Mouse (Mus musculus) layer of hippocampus, adult 9-10 months (tissue): ENCODE measurements at regions not wholly inside any gene's neighbourhood (a gene's known extent, or its start where the extent isn't known, plus 50 kb on each side); places are given as distances from the start of the nearest gene placed in this dataset.
A peak's percentile ranks its signal among the peaks of the same experiment; 100 is the strongest.
"Not testable (repeated sequence)": the region's sequence is repeated elsewhere in the genome, so short reads cannot be mapped to it uniquely, and the experiment has no call there.

Experiments
- DNase-seq: peaks from one replicate; pipeline ENCODE4 v3.0.0; 2022; ENCODE audit warnings: low spot score

GRCm38 (mm10) chr12:117379103-117379850 is 137.0 kb upstream of the Rapgef5 start:
- DNase-seq: no peak

- DNase-seq: no peak
These were observed 135.4 kb upstream of the Rapgef5 start for GRCm38 (mm10) chr12:117380836-117381235.

DNA sequence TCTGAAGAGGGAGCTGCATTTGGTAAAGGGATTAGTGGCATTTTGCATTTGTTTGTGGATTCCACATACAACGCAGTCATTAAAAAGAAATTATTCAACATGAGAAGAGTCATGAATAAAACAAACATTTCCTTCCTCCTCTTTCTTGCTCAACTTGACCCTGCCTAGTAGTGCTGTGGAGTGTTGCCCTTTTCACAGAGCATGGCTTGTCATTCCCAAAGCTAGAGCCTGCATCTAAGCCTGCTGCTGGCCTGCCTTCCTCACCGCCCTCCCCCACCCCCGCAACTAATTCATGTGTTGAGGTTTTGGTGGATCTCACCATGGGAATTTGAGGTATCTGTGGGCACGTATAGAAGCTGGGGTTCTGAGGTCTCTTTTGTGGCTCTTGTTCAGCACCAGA is 133.6 kb upstream of the Rapgef5 start:
- not testable (repeated sequence) for DNase-seq

- DNase-seq: peak; percentile 78
These were observed 131.1 kb upstream of the Rapgef5 start for GRCm38 (mm10) chr12:117385072-117385666.

DNA sequence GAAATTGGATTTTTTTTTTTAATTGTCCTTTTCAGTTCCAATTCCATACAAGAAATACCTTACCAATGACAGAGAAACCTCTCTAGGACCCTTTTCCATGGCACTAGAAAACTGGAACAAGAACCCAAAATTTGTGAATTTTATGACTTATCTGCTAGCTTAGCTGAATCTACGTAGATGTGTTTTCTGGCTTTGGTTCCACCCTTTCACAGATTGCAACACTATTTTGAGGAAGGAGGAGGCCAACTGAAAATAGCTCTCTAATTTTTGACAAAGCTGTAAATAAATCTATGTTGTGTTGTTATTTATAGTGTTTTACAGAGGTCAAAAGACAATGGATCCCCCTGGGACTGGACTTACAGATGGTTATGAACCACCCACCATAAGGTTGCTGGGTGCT is 130.6 kb upstream of the Rapgef5 start:
- DNase-seq: no peak

DNA sequence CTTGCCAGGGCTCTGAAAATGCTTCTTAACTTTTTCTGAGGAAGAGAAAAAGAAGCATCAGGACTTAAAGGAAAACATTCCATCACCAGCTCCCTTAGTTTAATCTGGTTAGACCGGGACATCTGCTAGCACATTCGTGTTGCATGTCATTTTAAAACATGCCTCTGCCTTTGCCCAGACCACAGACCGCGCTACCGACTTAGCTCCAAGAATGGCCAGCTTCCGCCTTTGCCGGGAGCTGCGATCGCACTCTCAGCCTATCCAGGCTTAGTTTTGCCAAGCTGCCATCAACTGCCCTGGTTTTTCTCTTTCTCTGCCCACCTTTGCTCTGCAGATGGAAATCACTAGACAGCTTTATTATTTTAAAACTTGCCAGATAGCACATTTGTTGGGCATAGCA is 129.3 kb upstream of the Rapgef5 start:
- no peak for DNase-seq

DNA sequence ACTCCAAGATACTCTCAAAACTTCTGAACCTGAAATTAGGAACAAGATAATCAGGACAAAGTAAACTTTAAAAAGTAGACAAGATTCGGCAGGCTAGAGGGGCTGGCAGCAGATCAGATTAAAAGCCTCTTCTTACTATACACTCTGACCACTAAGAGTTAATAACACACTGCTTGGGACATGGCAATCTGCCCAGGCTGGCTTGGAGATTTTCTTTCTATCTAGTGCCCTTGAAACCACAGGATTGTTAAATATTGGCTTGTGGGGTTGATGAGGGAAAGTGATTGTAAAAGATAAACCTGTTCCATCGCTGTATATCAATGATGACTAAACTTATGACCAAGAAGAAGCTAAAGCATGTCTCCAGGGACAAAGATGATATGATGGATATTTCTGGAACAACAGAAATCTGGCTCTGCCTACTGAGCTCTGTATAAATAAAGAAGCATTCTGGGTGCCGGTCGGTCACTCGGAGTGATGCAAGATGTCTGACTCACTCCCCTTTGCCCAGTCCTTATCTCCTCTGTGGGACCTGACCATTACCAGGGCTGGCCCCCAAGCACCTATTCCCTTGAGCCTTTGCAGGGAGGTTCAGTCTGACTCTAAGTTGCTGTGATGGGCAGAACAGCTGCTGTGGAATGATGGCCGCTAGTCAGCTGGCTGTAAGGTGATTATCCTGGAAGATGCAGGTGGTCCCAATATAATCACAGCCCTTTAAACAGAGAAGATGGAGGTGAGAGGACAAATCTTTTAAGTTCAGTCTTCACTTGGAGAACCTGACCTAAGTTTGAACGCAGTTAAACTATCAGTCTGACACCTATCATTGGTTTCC is 126.5 kb upstream of the Rapgef5 start:
- DNase-seq: no peak

GRCm38 (mm10) chr12:117397512-117397911 is 118.8 kb upstream of the Rapgef5 start:
- no peak for DNase-seq

DNA sequence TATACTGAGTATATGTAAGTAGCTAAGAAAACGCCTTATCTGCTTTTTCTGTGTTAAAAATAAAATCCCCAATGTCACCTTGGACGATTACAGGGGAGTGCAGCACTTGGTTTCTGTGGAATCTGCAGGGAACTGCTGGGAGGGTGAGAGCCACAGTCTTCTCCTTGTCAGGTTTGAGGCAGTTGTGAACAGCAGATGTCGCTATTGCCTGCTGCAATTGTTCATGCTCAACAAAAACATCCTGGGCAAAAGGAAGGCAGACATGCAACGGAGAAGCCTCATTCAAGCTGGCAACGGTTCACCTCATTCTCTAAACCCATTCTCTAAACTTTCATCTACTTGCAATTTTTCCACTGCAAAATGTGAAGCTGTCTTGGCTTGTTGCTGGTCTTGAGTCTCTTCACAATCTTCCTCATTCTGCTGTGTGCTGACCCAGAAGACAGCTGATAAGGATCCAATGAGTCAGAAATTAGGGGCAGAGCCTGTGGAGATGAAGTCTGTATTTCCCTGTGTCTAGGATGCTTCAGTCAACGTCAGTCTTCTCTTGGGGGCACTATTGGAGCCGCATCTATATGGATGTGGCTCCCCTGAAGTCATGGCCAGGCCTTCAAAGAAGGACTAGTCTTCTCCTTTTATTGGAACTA is 112.6 kb upstream of the Rapgef5 start:
- DNase-seq: peak; percentile 86

- no peak for DNase-seq
These were observed 112.0 kb upstream of the Rapgef5 start for GRCm38 (mm10) chr12:117404157-117404752.

GRCm38 (mm10) chr12:117406832-117407231 is 109.4 kb upstream of the Rapgef5 start:
- no peak for DNase-seq

- DNase-seq: no peak
These were observed 105.7 kb upstream of the Rapgef5 start for GRCm38 (mm10) chr12:117410604-117411003.

GRCm38 (mm10) chr12:117412257-117412656 is 104.0 kb upstream of the Rapgef5 start:
- DNase-seq: no peak

DNA sequence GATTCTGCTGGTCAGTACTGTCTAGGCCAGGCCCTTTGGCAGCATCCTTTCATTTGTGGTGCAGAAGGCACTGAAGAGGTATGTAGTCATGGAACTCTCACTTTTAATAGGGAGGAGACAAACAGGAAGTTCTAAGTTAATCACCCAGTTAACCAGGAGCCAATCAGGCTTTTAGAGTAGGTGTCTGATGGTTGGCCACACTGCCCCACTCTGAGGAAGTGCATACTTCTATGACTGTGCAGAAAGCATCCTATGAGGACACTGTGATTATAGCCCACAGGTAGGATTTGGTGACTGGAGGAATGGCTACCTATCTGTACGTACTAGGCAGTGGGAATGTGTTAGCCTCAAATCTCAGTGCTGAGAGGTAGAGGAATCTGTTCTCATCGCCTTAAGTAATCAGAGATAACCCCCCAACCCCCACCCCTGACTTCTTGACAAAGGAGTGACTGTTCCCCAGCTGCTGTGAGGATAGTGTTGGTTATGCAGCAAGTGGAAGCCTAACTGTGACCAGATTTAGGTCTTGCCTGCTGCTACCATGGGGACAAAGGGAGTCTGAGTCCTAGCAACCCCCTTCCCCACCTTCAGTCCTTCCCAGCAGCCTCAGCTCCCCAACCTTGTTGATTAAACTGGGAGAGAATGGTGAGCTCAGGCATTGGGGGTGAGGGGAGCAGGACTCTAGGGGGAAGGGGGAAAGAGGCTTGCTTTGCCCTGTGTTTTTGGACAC is 103.3 kb upstream of the Rapgef5 start:
- DNase-seq: no peak

GRCm38 (mm10) chr12:117414020-117414419 is 102.3 kb upstream of the Rapgef5 start:
- DNase-seq: no peak

DNA sequence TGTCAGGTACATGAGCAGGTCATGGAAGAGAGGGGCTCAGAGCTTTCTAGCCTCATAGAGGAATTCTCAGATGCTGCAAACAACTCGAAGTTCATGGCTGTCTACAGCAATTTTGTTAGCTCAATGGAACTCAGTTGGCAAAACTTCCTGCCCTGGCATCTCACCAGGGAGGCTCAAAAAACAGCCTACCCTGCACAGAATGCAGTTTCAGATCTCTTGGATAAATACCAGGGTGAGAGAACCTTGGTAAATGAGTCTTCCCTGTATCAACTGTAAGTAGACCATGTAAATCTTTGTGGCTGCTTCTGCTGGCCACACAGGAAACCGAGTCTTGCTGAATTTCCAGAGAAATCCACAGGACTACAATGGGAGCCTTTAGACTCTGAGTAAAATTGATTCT is 101.1 kb upstream of the Rapgef5 start:
- no peak for DNase-seq

- DNase-seq: no peak
These were observed 98.3 kb upstream of the Rapgef5 start for GRCm38 (mm10) chr12:117417991-117418390.

GRCm38 (mm10) chr12:117422315-117422978 is 93.8 kb upstream of the Rapgef5 start:
- no peak for DNase-seq

DNA sequence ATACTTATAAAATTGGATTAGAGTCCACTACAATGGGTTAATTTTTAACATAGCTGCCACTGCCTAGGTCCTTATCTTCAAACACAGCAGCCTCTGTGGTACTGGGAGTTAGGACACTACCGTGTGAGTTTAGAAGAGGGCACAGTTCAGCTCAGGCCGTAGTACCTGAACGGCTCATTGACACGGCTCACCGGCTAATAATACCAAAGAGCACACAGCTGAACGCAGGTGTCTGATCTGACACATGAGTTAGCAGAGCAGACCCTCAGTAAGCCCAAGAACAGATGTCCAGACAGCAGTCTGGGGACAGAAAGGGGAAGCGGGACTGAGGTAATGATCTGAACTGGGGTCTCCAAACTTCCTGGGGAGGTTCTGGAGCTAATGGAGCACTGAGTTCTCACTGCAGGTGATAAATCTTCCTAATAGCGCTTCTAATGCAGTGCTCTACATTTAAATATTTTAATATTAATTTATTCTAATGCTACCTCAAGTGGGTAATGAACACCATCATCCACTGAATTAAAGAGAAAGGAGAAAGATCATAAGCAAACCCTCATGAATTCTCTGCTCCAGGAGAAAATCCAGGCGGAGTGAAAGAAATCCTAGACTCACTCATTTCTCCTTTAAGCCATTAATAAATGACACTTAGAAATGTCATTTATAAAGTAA is 90.8 kb upstream of the Rapgef5 start:
- no peak for DNase-seq

- no peak for DNase-seq
These were observed 88.8 kb upstream of the Rapgef5 start for GRCm38 (mm10) chr12:117427431-117427830.
